Mouse (Mus musculus) embryonic facial prominence, embryonic 11.5 days (tissue): Measurements from ENCODE around the gene Ank2. TPM values are rescaled to one million over a fixed set of nuclear protein-coding genes. Genes with fewer than 3 reads are reported as not detected.

ENCODE experiments used
- ATAC-seq: fragments of 200-750 bp; cut with Nextera tagmentation; replicated peaks from 2 replicates; pipeline ENCODE4 v1.8.0; 2017; ENCODE audit warnings: low read depth; ENCODE audit not compliant: insufficient number of reproducible peaks, low FRiP score, low TSS enrichment
- DNase-seq: peaks from one replicate; pipeline ENCODE4 v3.0.0-alpha.2; 2015; ENCODE audit warnings: low spot score
- H3K27ac ChIP-seq: fragments of 300-500 bp; sonication (generic); replicated peaks from 2 replicates; pipeline ENCODE4 v1.5.1; 2014; ENCODE audit warnings: mild to moderate bottlenecking, low read depth, low read length, control low read depth
- H3K27me3 ChIP-seq: fragments of 300-500 bp; sonication (generic); 2 replicates; pipeline ENCODE4 v1.6.1; 2014; ENCODE audit warnings: mild to moderate bottlenecking, low read length, moderate library complexity, mixed read lengths; ENCODE audit not compliant: control insufficient read depth, insufficient read depth
- H3K36me3 ChIP-seq: fragments of 300-500 bp; sonication (generic); replicated peaks from 2 replicates; pipeline ENCODE4 v1.6.1; 2014; ENCODE audit warnings: low read depth, mild to moderate bottlenecking, low read length, moderate library complexity, mixed read lengths; ENCODE audit not compliant: control insufficient read depth, insufficient read depth
- H3K4me1 ChIP-seq: fragments of 300-500 bp; sonication (generic); 2 replicates; pipeline ENCODE4 v1.6.1; 2014; ENCODE audit warnings: low read length, mixed read lengths; ENCODE audit not compliant: control insufficient read depth, insufficient read depth
- H3K4me2 ChIP-seq: fragments of 300-500 bp; sonication (generic); 2 replicates; pipeline ENCODE4 v1.6.1; 2014; ENCODE audit warnings: low read depth, mild to moderate bottlenecking, control low read depth, low read length, moderate library complexity
- H3K4me3 ChIP-seq: fragments of 300-500 bp; sonication (generic); 2 replicates; pipeline ENCODE4 v1.5.1; 2014; ENCODE audit warnings: low read depth, low read length, control low read depth
- H3K9ac ChIP-seq: fragments of 300-500 bp; sonication (generic); replicated peaks from 2 replicates; pipeline ENCODE4 v1.6.1; 2014; ENCODE audit warnings: mild to moderate bottlenecking, control low read depth, low read length
- H3K9me3 ChIP-seq: fragments of 300-500 bp; sonication (generic); replicated peaks from 2 replicates; pipeline ENCODE4 v1.6.1; 2016; ENCODE audit warnings: mild to moderate bottlenecking, low read length, inconsistent platforms, mixed read lengths; ENCODE audit not compliant: control insufficient read depth
- WGBS: fragments of 180-500 bp; shearing (Covaris S2); extraction: QIAGEN DNeasy Blood & Tissue Kit; methylation state at CpG from one replicate; pipeline ENCODE4 v1.1.7; 2014; 5-methylcytosine and 5-hydroxymethylcytosine counted together
- polyA plus RNA-seq: library from polyadenylated mRNA; unstranded; fragments of >200 nt; fragmentation: Nextera tagmentation; extraction: Ambion mirVana; gene quantifications from 2 replicates; pipeline ENCODE4 v1.2.1, GENCODE M21; 2014

Gene Ank2
- polyA plus RNA-seq, 1 experiment from 2014 or later: 26.1 TPM

GRCm38 (mm10) chr3:126979635-126980034 is 519.5 kb downstream of the Ank2 start:
- no peak overlapping the region for H3K9ac ChIP-seq
- ATAC-seq: peak; percentile 63; the same call in 1 of the 2 replicates

GRCm38 (mm10) chr3:126978768-126979410 is 520.3 kb downstream of the Ank2 start:
- Histone ChIP-seq H3K36me3 (no peaks in the 10 kb centered on the region), H3K4me3 (no peak overlapping the region), H3K9ac (no peak overlapping the region), H3K27ac (no peak overlapping the region), H3K4me2 (no peak overlapping the region), H3K9me3 (no peaks in the 10 kb centered on the region), H3K27me3 (no peaks in the 10 kb centered on the region), H3K4me1 (no peaks in the 10 kb centered on the region)
- DNase-seq (peak; percentile 83), ATAC-seq (0 out of 2 replicates have a peak, but pooled peaks have one; percentile 50)
- 62% methylated on average over 11 of the region's 11 CpGs for WGBS

More at GRCm38 (mm10) chr3:126979635-126980034, 519.5 kb downstream of the Ank2 start:
- no peaks in the 10 kb centered on the region for H3K9me3 ChIP-seq
- H3K27ac ChIP-seq: no peak overlapping the region
- H3K36me3 ChIP-seq: no peaks in the 10 kb centered on the region
- no peak for DNase-seq
- H3K4me2 ChIP-seq: no peak overlapping the region
- WGBS: 81% methylated on average over 3 of the region's 3 CpGs
- H3K4me1 ChIP-seq: no peaks in the 10 kb centered on the region
- no peak overlapping the region for H3K4me3 ChIP-seq
- no peaks in the 10 kb centered on the region for H3K27me3 ChIP-seq

GRCm38 (mm10) chr3:126977399-126977798 is 521.8 kb downstream of the Ank2 start:
- 61% methylated on average over 6 of the region's 6 CpGs for WGBS
- Histone ChIP-seq H3K9me3 (no peaks in the 10 kb centered on the region), H3K4me3 (no peak overlapping the region), H3K36me3 (no peaks in the 10 kb centered on the region), H3K4me2 (no peak overlapping the region), H3K9ac (no peak overlapping the region), H3K4me1 (no peaks in the 10 kb centered on the region), H3K27me3 (no peaks in the 10 kb centered on the region), H3K27ac (no peak overlapping the region)
- DNase-seq (no peak), ATAC-seq (no peak)

GRCm38 (mm10) chr3:126976793-126977192 is 522.4 kb downstream of the Ank2 start:
- no peaks in the 10 kb centered on the region for H3K36me3 ChIP-seq
- no peak for DNase-seq
- H3K27ac ChIP-seq: no peak overlapping the region
- H3K9me3 ChIP-seq: no peaks in the 10 kb centered on the region
- H3K4me1 ChIP-seq: no peaks in the 10 kb centered on the region
- WGBS: 79% methylated on average over 16 of the region's 16 CpGs
- H3K9ac ChIP-seq: no peak overlapping the region
- H3K27me3 ChIP-seq: no peaks in the 10 kb centered on the region
- no peak overlapping the region for H3K4me3 ChIP-seq
- no peak for ATAC-seq
- no peak overlapping the region for H3K4me2 ChIP-seq

GRCm38 (mm10) chr3:126975409-126975808 is 523.7 kb downstream of the Ank2 start:
- no peak overlapping the region for H3K27ac ChIP-seq
- DNase-seq: no peak
- H3K4me2 ChIP-seq: no peak overlapping the region
- 82% methylated on average over 5 of the region's 5 CpGs for WGBS
- H3K36me3 ChIP-seq: no peaks in the 10 kb centered on the region
- no peaks in the 10 kb centered on the region for H3K9me3 ChIP-seq
- no peak overlapping the region for H3K4me3 ChIP-seq
- H3K9ac ChIP-seq: no peak overlapping the region
- no peaks in the 10 kb centered on the region for H3K4me1 ChIP-seq
- no peaks in the 10 kb centered on the region for H3K27me3 ChIP-seq
- ATAC-seq: no peak

- no peak overlapping the region for H3K4me3 ChIP-seq
- WGBS: 78% methylated on average over 2 of the region's 2 CpGs
- no peaks in the 10 kb centered on the region for H3K4me1 ChIP-seq
- DNase-seq (no peak), ATAC-seq (no peak)
- H3K27ac ChIP-seq: no peak overlapping the region
- H3K36me3 ChIP-seq: no peaks in the 10 kb centered on the region
- no peaks in the 10 kb centered on the region for H3K27me3 ChIP-seq
- H3K4me2 ChIP-seq: no peak overlapping the region
- no peak overlapping the region for H3K9ac ChIP-seq
- H3K9me3 ChIP-seq: no peaks in the 10 kb centered on the region
These were observed 525.6 kb downstream of the Ank2 start for GRCm38 (mm10) chr3:126973551-126973950.

- Histone ChIP-seq H3K9me3 (no peaks in the 10 kb centered on the region), H3K4me1 (no peaks in the 10 kb centered on the region), H3K9ac (no peak overlapping the region), H3K4me2 (no peak overlapping the region), H3K36me3 (no peaks in the 10 kb centered on the region), H3K27ac (no peak overlapping the region), H3K27me3 (no peaks in the 10 kb centered on the region), H3K4me3 (no peak overlapping the region)
- no peak for ATAC-seq
- 92% methylated on average over 9 of the region's 9 CpGs for WGBS
- DNase-seq: no peak
These were observed 527.6 kb downstream of the Ank2 start for GRCm38 (mm10) chr3:126971531-126971930.

- DNase-seq (no peak), ATAC-seq (no peak)
- WGBS: 82% methylated on average over 2 of the region's 2 CpGs
- no peak overlapping the region for H3K27ac ChIP-seq
- no peaks in the 10 kb centered on the region for H3K4me1 ChIP-seq
- no peaks in the 10 kb centered on the region for H3K36me3 ChIP-seq
- no peak overlapping the region for H3K9ac ChIP-seq
- no peak overlapping the region for H3K4me2 ChIP-seq
- H3K9me3 ChIP-seq: no peaks in the 10 kb centered on the region
- H3K27me3 ChIP-seq: no peaks in the 10 kb centered on the region
- no peak overlapping the region for H3K4me3 ChIP-seq
These were observed 530.4 kb downstream of the Ank2 start for GRCm38 (mm10) chr3:126968721-126969120.
